Mouse (Mus musculus) adrenal gland, adult (tissue): ENCODE measurements at regions not wholly inside any gene's neighbourhood (a gene's known extent, or its start where the extent isn't known, plus 50 kb on each side); places are given as distances from the start of the nearest gene placed in this dataset.
"Not testable (repeated sequence)": the region's sequence is repeated elsewhere in the genome, so short reads cannot be mapped to it uniquely, and the experiment has no call there.

ENCODE experiments used
- DNase-seq, 2 experiments: peaks; one replicate each; pipeline ENCODE4 v3.0.0; 2022 to 2023; ENCODE audit warnings: low spot score in 1 of 2; ENCODE audit not compliant: inconsistent age in 2 of 2

GRCm38 (mm10) chr5:74832011-74832410 lies 129.3 kb upstream of the Lnx1 start:
- DNase-seq = no peak

- DNase-seq = peak; percentile 26 to 81
These were observed 127.9 kb upstream of the Lnx1 start for GRCm38 (mm10) chr5:74830646-74831045.

- no peak for DNase-seq
These were observed 126.3 kb upstream of the Lnx1 start for GRCm38 (mm10) chr5:74829003-74829402.

GRCm38 (mm10) chr5:74827944-74828343 lies 125.2 kb upstream of the Lnx1 start:
- no peak for DNase-seq

- no peak for DNase-seq
These were observed 123.0 kb upstream of the Lnx1 start for GRCm38 (mm10) chr5:74825517-74826254.

GRCm38 (mm10) chr5:74823719-74824118 lies 121.0 kb upstream of the Lnx1 start:
- peak in 1 of 2 experiments; percentile 29 for DNase-seq

- no peak for DNase-seq
These were observed 119.3 kb upstream of the Lnx1 start for GRCm38 (mm10) chr5:74821969-74822368.

- peak in 1 of 2 experiments; percentile 56 for DNase-seq
These were observed 113.8 kb upstream of the Lnx1 start for GRCm38 (mm10) chr5:74816523-74816922.

- DNase-seq = no peak
These were observed 110.7 kb upstream of the Lnx1 start for GRCm38 (mm10) chr5:74813396-74813795.

GRCm38 (mm10) chr5:74811046-74811445 lies 108.3 kb upstream of the Lnx1 start:
- no peak for DNase-seq

GRCm38 (mm10) chr5:74807581-74808221 lies 105.0 kb upstream of the Lnx1 start:
- DNase-seq = no peak

- no peak for DNase-seq
These were observed 99.2 kb upstream of the Lnx1 start for GRCm38 (mm10) chr5:74801946-74802345.

GRCm38 (mm10) chr5:74800351-74800750 lies 97.6 kb upstream of the Lnx1 start:
- no peak for DNase-seq

GRCm38 (mm10) chr5:74796421-74797067 lies 93.8 kb upstream of the Lnx1 start:
- DNase-seq = peak in 1 of 2 experiments; percentile 78

GRCm38 (mm10) chr5:74794726-74795125 lies 92.0 kb upstream of the Lnx1 start:
- peak; percentile 59 to 79 for DNase-seq

GRCm38 (mm10) chr5:74793431-74793830 lies 90.7 kb upstream of the Lnx1 start:
- DNase-seq = peak in 1 of 2 experiments; percentile 50

- DNase-seq = no peak
These were observed 90.2 kb upstream of the Lnx1 start for GRCm38 (mm10) chr5:74792936-74793335.

GRCm38 (mm10) chr5:74792301-74792700 lies 89.6 kb upstream of the Lnx1 start:
- DNase-seq = peak; percentile 92 to 97

- not testable (repeated sequence) for DNase-seq
These were observed 87.8 kb upstream of the Lnx1 start for GRCm38 (mm10) chr5:74790501-74790900.

GRCm38 (mm10) chr5:74783906-74784305 lies 81.2 kb upstream of the Lnx1 start:
- peak in 1 of 2 experiments; percentile 58 for DNase-seq

- no peak for DNase-seq
These were observed 75.4 kb upstream of the Lnx1 start for GRCm38 (mm10) chr5:74778076-74778465.
